Mouse (Mus musculus): ENCODE data around the gene Pcbp4.

The Pcbp4 gene

GRCm38 (mm10) chr9:106447348-106447747 is 5.7 kb upstream of the Pcbp4 start, which contains the start of the genes Abhd14b and Abhd14a:
Abhd14b (plus strand) TSS chr9:106447459.
Abhd14a (minus strand) TSS chr9:106447678.
- DNase-seq: peak; percentile 96 to 97

GRCm38 (mm10) chr9:106447951-106448350 is 5.1 kb upstream of the Pcbp4 start:
- DNase-seq: no peak

- peak; percentile 79 to 88 for DNase-seq
Observed at GRCm38 (mm10) chr9:106448498-106449031, 4.5 kb upstream of the Pcbp4 start.

- no peak for DNase-seq
Observed at GRCm38 (mm10) chr9:106449947-106450346, 3.1 kb upstream of the Pcbp4 start.

GRCm38 (mm10) chr9:106450661-106451060 is 2.4 kb upstream of the Pcbp4 start:
- DNase-seq: peak; percentile 85 to 89

GRCm38 (mm10) chr9:106451298-106451697 is 1.8 kb upstream of the Pcbp4 start:
- no peak for DNase-seq

GRCm38 (mm10) chr9:106451899-106452298 is 1.2 kb upstream of the Pcbp4 start:
- DNase-seq: no peak

GRCm38 (mm10) chr9:106452351-106452750 is 740 bp upstream of the Pcbp4 start:
- no peak for DNase-seq

GRCm38 (mm10) chr9:106452821-106453220 is 270 bp upstream of the Pcbp4 start:
- DNase-seq: peak; percentile 77 to 85

- peak in 1 of 2 experiments; percentile 59 for DNase-seq
Observed at GRCm38 (mm10) chr9:106454071-106454761, 1.1 kb downstream of the Pcbp4 start.

GRCm38 (mm10) chr9:106454888-106455681 is 2.0 kb downstream of the Pcbp4 start:
- DNase-seq: peak in 1 of 2 experiments; percentile 47

GRCm38 (mm10) chr9:106456325-106457162 is 3.5 kb downstream of the Pcbp4 start:
- DNase-seq: peak; percentile 44 to 57

- no peak for DNase-seq
Observed at GRCm38 (mm10) chr9:106457163-106457559, 4.1 kb downstream of the Pcbp4 start.

GRCm38 (mm10) chr9:106457920-106458319 is 4.8 kb downstream of the Pcbp4 start:
- no peak for DNase-seq

- DNase-seq: no peak
Observed at GRCm38 (mm10) chr9:106459946-106460345, 6.9 kb downstream of the Pcbp4 start.

- peak in 1 of 2 experiments; percentile 53 for DNase-seq
Observed at GRCm38 (mm10) chr9:106460401-106461025, 7.4 kb downstream of the Pcbp4 start.

- DNase-seq: no peak
Observed at GRCm38 (mm10) chr9:106461026-106461415, 7.9 kb downstream of the Pcbp4 start.

GRCm38 (mm10) chr9:106461641-106462429 is 8.7 kb downstream of the Pcbp4 start:
- DNase-seq: no peak

GRCm38 (mm10) chr9:106462430-106462800 is 9.3 kb downstream of the Pcbp4 start:
- DNase-seq: no peak

- no peak for DNase-seq
Observed at GRCm38 (mm10) chr9:106463122-106464063, 10.3 kb downstream of the Pcbp4 start.

All from kidney, postnatal 4 days (tissue).